In the genomic region with DNA sequence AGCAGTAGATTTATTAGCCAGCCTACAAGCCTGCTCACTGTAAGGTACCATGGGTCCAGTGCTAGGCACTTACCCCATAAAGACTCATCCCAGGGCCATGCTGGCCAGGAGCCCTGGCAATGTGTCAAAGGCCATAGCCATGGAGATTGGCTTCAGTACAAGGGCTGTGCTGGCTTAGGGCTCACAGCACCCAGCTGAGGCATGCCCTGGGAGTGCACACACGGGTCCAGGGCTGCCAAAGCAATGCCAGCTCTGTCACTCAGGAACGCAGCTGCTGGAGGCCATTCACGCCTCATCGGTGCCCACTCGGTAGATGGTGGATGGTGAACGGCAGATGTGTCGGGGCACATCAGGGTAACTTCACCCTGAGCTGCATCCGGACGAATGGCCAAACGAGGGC, we compare ENCODE assay signal across 9 mouse cellular contexts. TPM values are rescaled to one million over a fixed set of nuclear protein-coding genes. Genes with fewer than 3 reads are reported as not detected.
DNase-seq lines count a peak whose midpoint lies in the region; ATAC-seq and TF ChIP-seq lines count a peak whose summit lies in the region.
"Had no signal": no experiment of that assay in that cellular context is flagged by ENCODE, and none has a peak within 500 bp of the region (broad histone marks: within the 10 kb centered on the region; RNA-seq: fewer than 3 reads in every experiment).

No protein-coding gene starts in this region.

- in situ Hi-C loops in Patski (cut with MboI; ENCODE audit: low pct_unique_long_range_greater_than_20kb) = no loop called here

- H3K36me3 ChIP-seq in forebrain, embryonic 14.5 days (ENCODE audit: control insufficient read depth, insufficient read depth, low read length) = no peaks in the 10 kb centered on the region
- no peaks in the 10 kb centered on the region for H3K36me3 ChIP-seq in forebrain, embryonic 12.5 days (replicated peaks)
- no peaks in the 10 kb centered on the region for H3K36me3 ChIP-seq in midbrain, postnatal 0 days (ENCODE audit: insufficient read depth, low read length)
- H3K36me3 ChIP-seq: limb, embryonic 13.5 days had no signal

- TF ChIP-seq CTCF in Patski (IDR thresholded peaks at IDR 0.05) = no peak
- TF ChIP-seq CTCF in midbrain, postnatal 0 days (IDR thresholded peaks at IDR 0.05) = no peak

- H3K4me2 ChIP-seq in forebrain, embryonic 14.5 days (ENCODE audit: low read length) = no peak overlapping the region
- H3K4me2 ChIP-seq in forebrain, embryonic 12.5 days = no peak overlapping the region
- no peak overlapping the region for H3K4me2 ChIP-seq in midbrain, postnatal 0 days (ENCODE audit: low read depth, low read length, poor library complexity, severe bottlenecking)
- H3K4me2 ChIP-seq: limb, embryonic 13.5 days had no signal

- no peak overlapping the region for H3K9ac ChIP-seq in forebrain, embryonic 14.5 days (ENCODE audit: low read length)
- no peak overlapping the region for H3K9ac ChIP-seq in forebrain, embryonic 12.5 days
- H3K9ac ChIP-seq in midbrain, postnatal 0 days (replicated peaks; ENCODE audit: low read length, poor library complexity, severe bottlenecking) = no peak overlapping the region
- H3K9ac ChIP-seq: limb, embryonic 13.5 days had no signal

- peak; percentile 73 for ATAC-seq in forebrain, embryonic 14.5 days
- no peak for ATAC-seq in forebrain, embryonic 12.5 days (ENCODE audit: low FRiP score)
- ATAC-seq in Patski = peak; percentile 97
- ATAC-seq in midbrain, postnatal 0 days (ENCODE audit: low FRiP score) = peak; percentile 52; the same call in 1 of the 2 replicates
- ATAC-seq in erythroid progenitor cell, adult 5-6 weeks (replicated peaks; ENCODE audit: low FRiP score, poor library complexity, severe bottlenecking) = no peak

- no peak overlapping the region for H3K27ac ChIP-seq in forebrain, embryonic 14.5 days (ENCODE audit: low read depth, low read length)
- H3K27ac ChIP-seq in forebrain, embryonic 12.5 days = no peak overlapping the region
- no peak overlapping the region for H3K27ac ChIP-seq in midbrain, postnatal 0 days (ENCODE audit: low read depth, low read length)
- H3K27ac ChIP-seq: limb, embryonic 13.5 days had no signal

- DNase-seq in forebrain, embryonic 14.5 days (ENCODE audit: low spot score) = peak; percentile 64
- peak; percentile 92 for DNase-seq in Patski (ENCODE audit: low read depth, low spot score)
- peak; percentile 53 to 54 for DNase-seq in frontal cortex, postnatal 10 days (ENCODE audit: low spot score in 2 of 2)
- DNase-seq in kidney, adult 9 months = peak; percentile 97
- peak; percentile 79 for DNase-seq in midbrain, postnatal 0 days (ENCODE audit: low spot score)
- no peak for DNase-seq in thymus, postnatal 25 days

- no peaks in the 10 kb centered on the region for H3K4me1 ChIP-seq in forebrain, embryonic 14.5 days (ENCODE audit: control insufficient read depth, insufficient read depth, low read length)
- H3K4me1 ChIP-seq in forebrain, embryonic 12.5 days = 0 out of 2 replicates have a peak, but pooled peaks cover 3% of the 10 kb centered on the region
- H3K4me1 ChIP-seq in midbrain, postnatal 0 days (ENCODE audit: insufficient read depth, low read length) = no peaks in the 10 kb centered on the region
- H3K4me1 ChIP-seq: limb, embryonic 13.5 days had no signal

- CTCF ChIA-PET in Patski (lab: Charles Lee) = interaction anchor here (0.7 to 1.5 kb wide), 2 partner anchors 11 to 32 kb away, joined by 3 read pairs; no protein-coding TSS in a partner anchor

- WGBS in forebrain, embryonic 14.5 days = 54% methylated on average over 10 of the region's 10 CpGs
- 75% methylated on average over 10 of the region's 10 CpGs for WGBS in forebrain, embryonic 12.5 days
- 69% methylated on average over 10 of the region's 10 CpGs for WGBS in midbrain, postnatal 0 days

- H3K9me3 ChIP-seq in forebrain, embryonic 14.5 days (replicated peaks; ENCODE audit: control insufficient read depth, low read length) = no peaks in the 10 kb centered on the region
- no peaks in the 10 kb centered on the region for H3K9me3 ChIP-seq in forebrain, embryonic 12.5 days
- no peaks in the 10 kb centered on the region for H3K9me3 ChIP-seq in midbrain, postnatal 0 days (ENCODE audit: low read length)
- H3K9me3 ChIP-seq: limb, embryonic 13.5 days had no signal

- POLR2A ChIA-PET in Patski (lab: Charles Lee) = no interaction called here

- H3K4me3 ChIP-seq in forebrain, embryonic 14.5 days (ENCODE audit: low read depth, low read length) = no peak overlapping the region
- H3K4me3 ChIP-seq in forebrain, embryonic 12.5 days (replicated peaks) = no peak overlapping the region
- no peak overlapping the region for H3K4me3 ChIP-seq in midbrain, postnatal 0 days (ENCODE audit: low read depth, low read length)
- H3K4me3 ChIP-seq: limb, embryonic 13.5 days had no signal

- no peaks in the 10 kb centered on the region for H3K27me3 ChIP-seq in forebrain, embryonic 14.5 days (replicated peaks; ENCODE audit: control insufficient read depth, insufficient read depth, low read length)
- no peaks in the 10 kb centered on the region for H3K27me3 ChIP-seq in forebrain, embryonic 12.5 days
- no peaks in the 10 kb centered on the region for H3K27me3 ChIP-seq in Patski
- H3K27me3 ChIP-seq in midbrain, postnatal 0 days (ENCODE audit: insufficient read depth, low read length) = no peaks in the 10 kb centered on the region
- H3K27me3 ChIP-seq: limb, embryonic 13.5 days had no signal

RNA-seq across cellular contexts. Expression of a gene that starts 6.6 kb away (rescaled TPM):
- 134 and 154 TPM in 2 replicates for polyA plus RNA-seq in forebrain, embryonic 14.5 days (2014; fragmentation: Nextera tagmentation; extraction: Ambion mirVana)
- polyA plus RNA-seq in forebrain, embryonic 12.5 days (2016; fragmentation: Nextera tagmentation; extraction: Ambion mirVana) = 273 and 274 TPM in 2 replicates
- 543 TPM for polyA plus RNA-seq in Patski (2021)
- 364 and 388 TPM in 2 replicates for total RNA-seq in midbrain, postnatal 0 days (2014; rRNA removed)
- 241 and 251 TPM in 2 replicates for polyA plus RNA-seq in midbrain, postnatal 0 days (2015; fragmentation: Nextera tagmentation; extraction: Ambion mirVana)
- 75.5 and 90.8 TPM in 2 replicates for total RNA-seq in erythroid progenitor cell, adult 5-6 weeks (2015; ENCODE audit: low replicate concordance)
- 145 and 161 TPM in 2 replicates for total RNA-seq in erythroid progenitor cell, adult 5-6 weeks (2017; ENCODE audit: low replicate concordance)

RNA-seq across cellular contexts. Expression of a gene that starts 50.3 kb away (rescaled TPM):
- 4.3 and 5.9 TPM in 2 replicates for polyA plus RNA-seq in forebrain, embryonic 14.5 days (2014; fragmentation: Nextera tagmentation; extraction: Ambion mirVana)
- 1.9 and 2.7 TPM in 2 replicates for polyA plus RNA-seq in forebrain, embryonic 12.5 days (2016; fragmentation: Nextera tagmentation; extraction: Ambion mirVana)
- 0.05 TPM for polyA plus RNA-seq in Patski (2021)
- 36.5 and 44.3 TPM in 2 replicates for total RNA-seq in midbrain, postnatal 0 days (2014; rRNA removed)
- 7.6 and 8.9 TPM in 2 replicates for polyA plus RNA-seq in midbrain, postnatal 0 days (2015; fragmentation: Nextera tagmentation; extraction: Ambion mirVana)
- 2.1 TPM in 1 of 2 replicates, not detected in the other for total RNA-seq in erythroid progenitor cell, adult 5-6 weeks (2015; ENCODE audit: low replicate concordance)
- 0.13 TPM in 1 of 2 replicates, not detected in the other for total RNA-seq in erythroid progenitor cell, adult 5-6 weeks (2017; ENCODE audit: low replicate concordance)

Comparison
In these comparisons a context has a peak if more than half of its experiments do, and no peak if none do; other contexts are left out.
1. ATAC-seq: peak in forebrain, embryonic 14.5 days (single experiment), Patski (single experiment) and midbrain, postnatal 0 days (single experiment); none in forebrain, embryonic 12.5 days (single experiment) and erythroid progenitor cell, adult 5-6 weeks (single experiment).